Mouse (Mus musculus): ENCODE data around the gene Ccnl2. TPM values are rescaled to one million over a fixed set of nuclear protein-coding genes. Genes with fewer than 3 reads are reported as not detected.

The Ccnl2 gene
- polyA plus RNA-seq, 1 experiment, result 18.8 TPM

- peaks cover 66% of the 10 kb centered on the region for H3K79me2 ChIP-seq (ENCODE audit: control insufficient read depth, insufficient read depth)
- TF ChIP-seq MYOD1 (IDR thresholded peaks at IDR 0.05; ENCODE audit: control insufficient read depth, insufficient read length, low read depth) (no peak), CTCF (IDR thresholded peaks at IDR 0.05; ENCODE audit: control insufficient read depth, insufficient read depth, insufficient read length) (no peak), FOSL1 (IDR thresholded peaks at IDR 0.05; ENCODE audit: insufficient read depth, low read length, poor library complexity, severe bottlenecking) (no peak), MAX (IDR thresholded peaks at IDR 0.05) (no peak), CEBPB (IDR thresholded peaks at IDR 0.05; ENCODE audit: low read depth) (no peak), MYOG (IDR thresholded peaks at IDR 0.05; ENCODE audit: control insufficient read depth, extremely low read depth, insufficient read length) (no peak), USF1 (IDR thresholded peaks at IDR 0.05; ENCODE audit: low read depth) (no peak)
- H3K4me3 ChIP-seq (ENCODE audit: insufficient read depth, poor library complexity, severe bottlenecking), result no peak overlapping the region
- H3K27me3 ChIP-seq (ENCODE audit: control insufficient read depth, insufficient read depth, insufficient read length), result no peaks in the 10 kb centered on the region
- peaks cover 7% of the 10 kb centered on the region for H3K36me3 ChIP-seq (ENCODE audit: control insufficient read depth, insufficient read depth)
- H3ac ChIP-seq (ENCODE audit: control insufficient read depth, insufficient read length, low read depth), result no peak overlapping the region
- H3K79me3 ChIP-seq (ENCODE audit: low read depth), result peaks cover 56% of the 10 kb centered on the region
Measured at GRCm38 (mm10) chr4:155849391-155849790, 37.1 kb downstream of the Ccnl2 start.

DNA sequence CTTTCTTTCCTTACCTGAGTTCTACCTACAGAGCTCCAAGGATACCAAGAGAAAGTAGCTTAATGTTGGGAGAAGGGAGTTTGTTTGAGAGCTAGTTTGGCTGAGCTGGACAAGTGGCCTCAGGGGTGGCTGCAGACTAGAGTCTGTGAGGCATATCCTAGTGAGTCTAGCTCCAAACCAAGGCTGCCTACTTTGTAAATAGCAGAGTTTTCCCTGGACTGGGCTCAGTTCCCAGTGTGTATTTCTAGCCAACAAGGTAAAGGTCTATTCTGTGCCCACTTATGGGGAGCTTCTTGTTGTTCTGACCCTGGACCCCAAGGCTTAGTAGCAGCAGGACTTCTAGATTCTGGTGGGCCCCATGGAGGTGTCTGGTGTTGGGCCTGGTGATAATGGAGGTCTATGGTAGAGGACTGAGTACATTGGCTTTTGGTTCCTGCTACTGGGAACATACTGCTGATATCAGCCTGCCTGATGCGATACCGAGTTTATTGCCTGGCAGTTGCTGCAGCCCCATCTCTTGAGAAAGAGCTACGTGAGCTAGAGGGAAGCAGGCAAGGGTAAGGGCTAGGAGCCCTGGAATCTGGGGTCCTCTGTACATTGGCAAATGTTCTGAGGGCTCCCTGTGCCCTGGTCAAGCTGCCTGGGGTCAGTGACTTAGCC, 37.6 kb downstream of the Ccnl2 start:
- peaks cover 56% of the 10 kb centered on the region for H3K79me3 ChIP-seq (ENCODE audit: low read depth)
- peaks cover 10% of the 10 kb centered on the region for H3K36me3 ChIP-seq (ENCODE audit: control insufficient read depth, insufficient read depth)
- H3K79me2 ChIP-seq (ENCODE audit: control insufficient read depth, insufficient read depth), result peaks cover 66% of the 10 kb centered on the region
- H3K27me3 ChIP-seq (ENCODE audit: control insufficient read depth, insufficient read depth, insufficient read length), result no peaks in the 10 kb centered on the region
- no peak overlapping the region for H3ac ChIP-seq (ENCODE audit: control insufficient read depth, insufficient read length, low read depth)
- no peak overlapping the region for H3K4me3 ChIP-seq (ENCODE audit: insufficient read depth, poor library complexity, severe bottlenecking)
- TF ChIP-seq USF1 (IDR thresholded peaks at IDR 0.05; ENCODE audit: low read depth), result no peak
- TF ChIP-seq MYOD1 (IDR thresholded peaks at IDR 0.05; ENCODE audit: control insufficient read depth, insufficient read length, low read depth), result no peak
- no peak for TF ChIP-seq FOSL1 (IDR thresholded peaks at IDR 0.05; ENCODE audit: insufficient read depth, low read length, poor library complexity, severe bottlenecking)
- TF ChIP-seq CTCF (IDR thresholded peaks at IDR 0.05; ENCODE audit: control insufficient read depth, insufficient read depth, insufficient read length), result no peak
- TF ChIP-seq MYOG (IDR thresholded peaks at IDR 0.05; ENCODE audit: control insufficient read depth, extremely low read depth, insufficient read length), result no peak
- TF ChIP-seq MAX (IDR thresholded peaks at IDR 0.05), result no peak
- no peak for TF ChIP-seq CEBPB (IDR thresholded peaks at IDR 0.05; ENCODE audit: low read depth)

DNA sequence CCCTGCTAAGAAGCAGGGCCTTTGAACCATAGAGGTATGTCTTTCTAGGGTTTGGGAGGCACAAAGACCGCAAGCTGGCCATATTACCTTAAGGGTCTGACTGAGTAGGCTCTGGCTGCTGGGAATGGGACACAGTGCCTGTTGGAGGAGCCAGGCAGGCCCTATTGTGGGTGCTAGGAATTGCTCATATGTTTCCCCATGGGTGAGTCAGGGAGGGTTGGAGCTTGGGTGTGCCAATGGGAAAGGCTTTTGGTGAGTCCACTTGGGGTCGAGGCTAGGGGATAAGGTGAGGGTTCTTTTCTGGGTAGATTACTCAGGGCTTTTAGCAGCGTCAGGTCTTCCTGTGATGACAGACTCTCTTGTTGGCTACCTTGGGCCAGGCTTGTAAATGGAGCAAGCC, 39.1 kb downstream of the Ccnl2 start:
- TF ChIP-seq CTCF (IDR thresholded peaks at IDR 0.05; ENCODE audit: control insufficient read depth, insufficient read depth, insufficient read length), result no peak
- no peak for TF ChIP-seq FOSL1 (IDR thresholded peaks at IDR 0.05; ENCODE audit: insufficient read depth, low read length, poor library complexity, severe bottlenecking)
- no peak for TF ChIP-seq MYOG (IDR thresholded peaks at IDR 0.05; ENCODE audit: control insufficient read depth, extremely low read depth, insufficient read length)
- TF ChIP-seq CEBPB (IDR thresholded peaks at IDR 0.05; ENCODE audit: low read depth), result no peak
- TF ChIP-seq USF1 (IDR thresholded peaks at IDR 0.05; ENCODE audit: low read depth), result no peak
- no peak for TF ChIP-seq MAX (IDR thresholded peaks at IDR 0.05)
- no peak for TF ChIP-seq MYOD1 (IDR thresholded peaks at IDR 0.05; ENCODE audit: control insufficient read depth, insufficient read length, low read depth)
- peaks cover 17% of the 10 kb centered on the region for H3K36me3 ChIP-seq (ENCODE audit: control insufficient read depth, insufficient read depth)
- no peak overlapping the region for H3K4me3 ChIP-seq (ENCODE audit: insufficient read depth, poor library complexity, severe bottlenecking)
- peaks cover 66% of the 10 kb centered on the region for H3K79me2 ChIP-seq (ENCODE audit: control insufficient read depth, insufficient read depth)
- H3K27me3 ChIP-seq (ENCODE audit: control insufficient read depth, insufficient read depth, insufficient read length), result no peaks in the 10 kb centered on the region
- H3ac ChIP-seq (ENCODE audit: control insufficient read depth, insufficient read length, low read depth), result no peak overlapping the region
- H3K79me3 ChIP-seq (ENCODE audit: low read depth), result peaks cover 56% of the 10 kb centered on the region

GRCm38 (mm10) chr4:155851951-155852411, 39.7 kb downstream of the Ccnl2 start:
- H3K27me3 ChIP-seq (ENCODE audit: control insufficient read depth, insufficient read depth, insufficient read length), result no peaks in the 10 kb centered on the region
- no peak overlapping the region for H3K4me3 ChIP-seq (ENCODE audit: insufficient read depth, poor library complexity, severe bottlenecking)
- TF ChIP-seq MYOD1 (IDR thresholded peaks at IDR 0.05; ENCODE audit: control insufficient read depth, insufficient read length, low read depth) (no peak), MAX (IDR thresholded peaks at IDR 0.05) (no peak), MYOG (IDR thresholded peaks at IDR 0.05; ENCODE audit: control insufficient read depth, extremely low read depth, insufficient read length) (no peak), CTCF (IDR thresholded peaks at IDR 0.05; ENCODE audit: control insufficient read depth, insufficient read depth, insufficient read length) (no peak), FOSL1 (IDR thresholded peaks at IDR 0.05; ENCODE audit: insufficient read depth, low read length, poor library complexity, severe bottlenecking) (no peak), USF1 (IDR thresholded peaks at IDR 0.05; ENCODE audit: low read depth) (no peak), CEBPB (IDR thresholded peaks at IDR 0.05; ENCODE audit: low read depth) (no peak)
- H3ac ChIP-seq (ENCODE audit: control insufficient read depth, insufficient read length, low read depth), result no peak overlapping the region
- H3K79me2 ChIP-seq (ENCODE audit: control insufficient read depth, insufficient read depth), result peaks cover 66% of the 10 kb centered on the region
- peaks cover 17% of the 10 kb centered on the region for H3K36me3 ChIP-seq (ENCODE audit: control insufficient read depth, insufficient read depth)
- peaks cover 56% of the 10 kb centered on the region for H3K79me3 ChIP-seq (ENCODE audit: low read depth)

- Histone ChIP-seq H3K79me2 (ENCODE audit: control insufficient read depth, insufficient read depth) (peaks cover 56% of the 10 kb centered on the region), H3K79me3 (ENCODE audit: low read depth) (peaks cover 48% of the 10 kb centered on the region), H3ac (ENCODE audit: control insufficient read depth, insufficient read length, low read depth) (no peak overlapping the region), H3K27me3 (ENCODE audit: control insufficient read depth, insufficient read depth, insufficient read length) (no peaks in the 10 kb centered on the region), H3K36me3 (ENCODE audit: control insufficient read depth, insufficient read depth) (peaks cover 17% of the 10 kb centered on the region), H3K4me3 (ENCODE audit: insufficient read depth, poor library complexity, severe bottlenecking) (no peak overlapping the region)
- no peak for TF ChIP-seq MAX (IDR thresholded peaks at IDR 0.05)
- no peak for TF ChIP-seq USF1 (IDR thresholded peaks at IDR 0.05; ENCODE audit: low read depth)
- TF ChIP-seq CEBPB (IDR thresholded peaks at IDR 0.05; ENCODE audit: low read depth), result no peak
- no peak for TF ChIP-seq MYOG (IDR thresholded peaks at IDR 0.05; ENCODE audit: control insufficient read depth, extremely low read depth, insufficient read length)
- no peak for TF ChIP-seq MYOD1 (IDR thresholded peaks at IDR 0.05; ENCODE audit: control insufficient read depth, insufficient read length, low read depth)
- TF ChIP-seq FOSL1 (IDR thresholded peaks at IDR 0.05; ENCODE audit: insufficient read depth, low read length, poor library complexity, severe bottlenecking), result no peak
- no peak for TF ChIP-seq CTCF (IDR thresholded peaks at IDR 0.05; ENCODE audit: control insufficient read depth, insufficient read depth, insufficient read length)
Measured at GRCm38 (mm10) chr4:155853421-155853820, 41.1 kb downstream of the Ccnl2 start.

Data from C2C12 (cell line).